Mouse (Mus musculus): ENCODE data around the gene Rab30.

Rab30 gene

GRCm38 (mm10) chr7:92795749-92796148, 54.3 kb downstream of the Rab30 start:
- no peaks in the 10 kb centered on the region for H3K27me3 ChIP-seq (ENCODE audit: insufficient read depth, low read length)
- no peak for TF ChIP-seq CTCF (conservative IDR thresholded peaks at IDR 0.05; ENCODE audit: low read length)
- H3K9me3 ChIP-seq (ENCODE audit: low read length): peaks cover 19% of the 10 kb centered on the region
- no peak overlapping the region for H3K4me3 ChIP-seq (replicated peaks; ENCODE audit: low read length)
- H3K4me1 ChIP-seq (replicated peaks; ENCODE audit: low read depth, low read length): peaks cover 19% of the 10 kb centered on the region; the same call in 1 of the 2 replicates
- H3K36me3 ChIP-seq (ENCODE audit: insufficient read depth, low read length): peaks cover 9% of the 10 kb centered on the region

GRCm38 (mm10) chr7:92796813-92797212, 55.4 kb downstream of the Rab30 start:
- Histone ChIP-seq H3K27me3 (ENCODE audit: insufficient read depth, low read length) (no peaks in the 10 kb centered on the region), H3K4me3 (replicated peaks; ENCODE audit: low read length) (no peak overlapping the region), H3K4me1 (replicated peaks; ENCODE audit: low read depth, low read length) (peaks cover 19% of the 10 kb centered on the region; the same call in 1 of the 2 replicates), H3K36me3 (ENCODE audit: insufficient read depth, low read length) (peaks cover 9% of the 10 kb centered on the region), H3K9me3 (ENCODE audit: low read length) (peaks cover 19% of the 10 kb centered on the region)
- TF ChIP-seq POU5F1 (IDR thresholded peaks at IDR 0.05; ENCODE audit: borderline replicate concordance, low read length) (no peak), CTCF (conservative IDR thresholded peaks at IDR 0.05; ENCODE audit: low read length) (no peak), NANOG (IDR thresholded peaks at IDR 0.05; ENCODE audit: borderline replicate concordance, low read length) (no peak)

- Histone ChIP-seq H3K36me3 (ENCODE audit: insufficient read depth, low read length) (peaks cover 9% of the 10 kb centered on the region), H3K4me1 (replicated peaks; ENCODE audit: low read depth, low read length) (peaks cover 19% of the 10 kb centered on the region; the same call in 1 of the 2 replicates), H3K4me3 (replicated peaks; ENCODE audit: low read length) (no peak overlapping the region), H3K27me3 (ENCODE audit: insufficient read depth, low read length) (no peaks in the 10 kb centered on the region), H3K9me3 (ENCODE audit: low read length) (peaks cover 19% of the 10 kb centered on the region)
- no peak for TF ChIP-seq CTCF (conservative IDR thresholded peaks at IDR 0.05; ENCODE audit: low read length)
- TF ChIP-seq NANOG (IDR thresholded peaks at IDR 0.05; ENCODE audit: borderline replicate concordance, low read length): no peak
- no peak for TF ChIP-seq POU5F1 (IDR thresholded peaks at IDR 0.05; ENCODE audit: borderline replicate concordance, low read length)
These were observed 58.5 kb downstream of the Rab30 start for GRCm38 (mm10) chr7:92799665-92800595.

GRCm38 (mm10) chr7:92802158-92802557, 60.8 kb downstream of the Rab30 start:
- Histone ChIP-seq H3K4me3 (replicated peaks; ENCODE audit: low read length) (no peak overlapping the region), H3K36me3 (ENCODE audit: insufficient read depth, low read length) (no peaks in the 10 kb centered on the region), H3K4me1 (replicated peaks; ENCODE audit: low read depth, low read length) (peaks cover 28% of the 10 kb centered on the region; the same call in 1 of the 2 replicates), H3K27me3 (ENCODE audit: insufficient read depth, low read length) (no peaks in the 10 kb centered on the region), H3K9me3 (ENCODE audit: low read length) (peaks cover 2% of the 10 kb centered on the region; the same call in 1 of the 2 replicates)
- TF ChIP-seq NANOG (IDR thresholded peaks at IDR 0.05; ENCODE audit: borderline replicate concordance, low read length): no peak
- no peak for TF ChIP-seq CTCF (conservative IDR thresholded peaks at IDR 0.05; ENCODE audit: low read length)
- no peak for TF ChIP-seq POU5F1 (IDR thresholded peaks at IDR 0.05; ENCODE audit: borderline replicate concordance, low read length)

- H3K4me1 ChIP-seq (replicated peaks; ENCODE audit: low read depth, low read length): peaks cover 28% of the 10 kb centered on the region; the same call in 1 of the 2 replicates
- TF ChIP-seq CTCF (conservative IDR thresholded peaks at IDR 0.05; ENCODE audit: low read length) (no peak), POU5F1 (IDR thresholded peaks at IDR 0.05; ENCODE audit: borderline replicate concordance, low read length) (no peak), NANOG (IDR thresholded peaks at IDR 0.05; ENCODE audit: borderline replicate concordance, low read length) (no peak)
- H3K27me3 ChIP-seq (ENCODE audit: insufficient read depth, low read length): no peaks in the 10 kb centered on the region
- no peaks in the 10 kb centered on the region for H3K9me3 ChIP-seq (ENCODE audit: low read length)
- no peak overlapping the region for H3K4me3 ChIP-seq (replicated peaks; ENCODE audit: low read length)
- no peaks in the 10 kb centered on the region for H3K36me3 ChIP-seq (ENCODE audit: insufficient read depth, low read length)
These were observed 61.8 kb downstream of the Rab30 start for GRCm38 (mm10) chr7:92803191-92803590.

GRCm38 (mm10) chr7:92804919-92805668, 63.7 kb downstream of the Rab30 start:
- Histone ChIP-seq H3K27me3 (ENCODE audit: insufficient read depth, low read length) (no peaks in the 10 kb centered on the region), H3K4me3 (replicated peaks; ENCODE audit: low read length) (no peak overlapping the region), H3K36me3 (ENCODE audit: insufficient read depth, low read length) (no peaks in the 10 kb centered on the region), H3K9me3 (ENCODE audit: low read length) (no peaks in the 10 kb centered on the region), H3K4me1 (replicated peaks; ENCODE audit: low read depth, low read length) (0 out of 2 replicates have a peak, but pooled peaks cover 14% of the 10 kb centered on the region)
- TF ChIP-seq CTCF (conservative IDR thresholded peaks at IDR 0.05; ENCODE audit: low read length) (no peak), NANOG (IDR thresholded peaks at IDR 0.05; ENCODE audit: borderline replicate concordance, low read length) (no peak), POU5F1 (IDR thresholded peaks at IDR 0.05; ENCODE audit: borderline replicate concordance, low read length) (no peak)

GRCm38 (mm10) chr7:92806512-92807188, 65.2 kb downstream of the Rab30 start:
- TF ChIP-seq CTCF (conservative IDR thresholded peaks at IDR 0.05; ENCODE audit: low read length) (no peak), POU5F1 (IDR thresholded peaks at IDR 0.05; ENCODE audit: borderline replicate concordance, low read length) (no peak), NANOG (IDR thresholded peaks at IDR 0.05; ENCODE audit: borderline replicate concordance, low read length) (no peak)
- H3K27me3 ChIP-seq (ENCODE audit: insufficient read depth, low read length): no peaks in the 10 kb centered on the region
- peak overlapping the region; percentile 45 for H3K4me3 ChIP-seq (replicated peaks; ENCODE audit: low read length)

GRCm38 (mm10) chr7:92807482-92807881, 66.1 kb downstream of the Rab30 start:
- Histone ChIP-seq H3K36me3 (ENCODE audit: insufficient read depth, low read length) (no peaks in the 10 kb centered on the region), H3K4me3 (replicated peaks; ENCODE audit: low read length) (no peak overlapping the region), H3K4me1 (replicated peaks; ENCODE audit: low read depth, low read length) (0 out of 2 replicates have a peak, but pooled peaks cover 9% of the 10 kb centered on the region), H3K9me3 (ENCODE audit: low read length) (no peaks in the 10 kb centered on the region), H3K27me3 (ENCODE audit: insufficient read depth, low read length) (no peaks in the 10 kb centered on the region)
- no peak for TF ChIP-seq POU5F1 (IDR thresholded peaks at IDR 0.05; ENCODE audit: borderline replicate concordance, low read length)
- no peak for TF ChIP-seq NANOG (IDR thresholded peaks at IDR 0.05; ENCODE audit: borderline replicate concordance, low read length)
- TF ChIP-seq CTCF (conservative IDR thresholded peaks at IDR 0.05; ENCODE audit: low read length): no peak

More at GRCm38 (mm10) chr7:92806512-92807188, 65.2 kb downstream of the Rab30 start:
- H3K4me1 ChIP-seq (replicated peaks; ENCODE audit: low read depth, low read length): 0 out of 2 replicates have a peak, but pooled peaks cover 9% of the 10 kb centered on the region
- no peaks in the 10 kb centered on the region for H3K36me3 ChIP-seq (ENCODE audit: insufficient read depth, low read length)
- H3K9me3 ChIP-seq (ENCODE audit: low read length): no peaks in the 10 kb centered on the region

Measured in E14TG2a.4 (cell line).